Mouse (Mus musculus) limb, embryonic 14.5 days (tissue): ENCODE measurements at regions not wholly inside any gene's neighbourhood (a gene's known extent, or its start where the extent isn't known, plus 50 kb on each side); places are given as distances from the start of the nearest gene placed in this dataset.

Source experiments
- ATAC-seq: fragments of 200-750 bp; cut with Nextera tagmentation; 2 replicates; pipeline ENCODE4 v1.8.0; 2017; ENCODE audit warnings: low read depth, moderate number of reproducible peaks, moderate TSS enrichment; ENCODE audit not compliant: low FRiP score
- DNase-seq: peaks from one replicate; pipeline ENCODE4 v3.0.0-alpha.2; 2015; ENCODE audit warnings: low spot score
- H3K27ac ChIP-seq: fragments of 300-500 bp; sonication (generic); replicated peaks from 2 replicates; pipeline ENCODE4 v1.5.1; 2014; ENCODE audit warnings: low read depth, mild to moderate bottlenecking, low read length, moderate library complexity, mixed read lengths
- H3K27me3 ChIP-seq: fragments of 300-500 bp; sonication (generic); 2 replicates; pipeline ENCODE4 v1.6.1; 2014; ENCODE audit warnings: low read length, mixed read lengths; ENCODE audit not compliant: control insufficient read depth, insufficient read depth
- H3K36me3 ChIP-seq: fragments of 300-500 bp; sonication (generic); 2 replicates; pipeline ENCODE4 v1.6.1; 2014; ENCODE audit warnings: mild to moderate bottlenecking, low read length, moderate library complexity, mixed read lengths; ENCODE audit not compliant: control insufficient read depth, insufficient read depth
- H3K4me1 ChIP-seq: fragments of 300-500 bp; sonication (generic); 2 replicates; pipeline ENCODE4 v1.6.1; 2014; ENCODE audit warnings: antibody characterized with exemption, low read length, mixed read lengths; ENCODE audit not compliant: control insufficient read depth, insufficient read depth
- H3K4me2 ChIP-seq: fragments of 300-500 bp; sonication (generic); replicated peaks from 2 replicates; pipeline ENCODE4 v1.6.1; 2014; ENCODE audit warnings: low read depth, mild to moderate bottlenecking, low read length, moderate library complexity; ENCODE audit not compliant: severe bottlenecking
- H3K4me3 ChIP-seq: fragments of 300-500 bp; sonication (generic); replicated peaks from 2 replicates; pipeline ENCODE4 v1.5.1; 2014; ENCODE audit warnings: low read length
- H3K9ac ChIP-seq: fragments of 300-500 bp; sonication (generic); 2 replicates; pipeline ENCODE4 v1.6.1; 2014; ENCODE audit warnings: mild to moderate bottlenecking, low read depth, low read length, moderate library complexity; ENCODE audit not compliant: severe bottlenecking
- H3K9me3 ChIP-seq: fragments of 300-500 bp; sonication (generic); 2 replicates; pipeline ENCODE4 v1.6.1; 2016; ENCODE audit warnings: low read length; ENCODE audit not compliant: control insufficient read depth
- POLR2A ChIP-seq: fragments of 200-500 bp; IDR thresholded peaks from 2 replicates; pipeline ENCODE4 v1.8.0; 2012; ENCODE audit warnings: inconsistent platforms, mild to moderate bottlenecking, moderate library complexity, borderline replicate concordance; ENCODE audit not compliant: insufficient read depth, insufficient read length; ENCODE audit errors: extremely low read depth
- WGBS: fragments of 180-500 bp; shearing (Covaris S2); extraction: QIAGEN DNeasy Blood & Tissue Kit; methylation state at CpG from one replicate; pipeline ENCODE4 v1.1.7; 2014; 5-methylcytosine and 5-hydroxymethylcytosine counted together

- Histone ChIP-seq H3K4me1 (no peaks in the 10 kb centered on the region), H3K27ac (no peak overlapping the region), H3K9me3 (no peaks in the 10 kb centered on the region), H3K9ac (no peak overlapping the region), H3K4me2 (no peak overlapping the region), H3K36me3 (no peaks in the 10 kb centered on the region), H3K4me3 (no peak overlapping the region), H3K27me3 (no peaks in the 10 kb centered on the region)
- DNase-seq (no peak), ATAC-seq (no peak)
- WGBS: 75% methylated on average over 4 of the region's 4 CpGs
- no peak for TF ChIP-seq POLR2A
These were observed 484.2 kb downstream of the Gm21750 start for GRCm38 (mm10) chr14:74145202-74145700.

DNA sequence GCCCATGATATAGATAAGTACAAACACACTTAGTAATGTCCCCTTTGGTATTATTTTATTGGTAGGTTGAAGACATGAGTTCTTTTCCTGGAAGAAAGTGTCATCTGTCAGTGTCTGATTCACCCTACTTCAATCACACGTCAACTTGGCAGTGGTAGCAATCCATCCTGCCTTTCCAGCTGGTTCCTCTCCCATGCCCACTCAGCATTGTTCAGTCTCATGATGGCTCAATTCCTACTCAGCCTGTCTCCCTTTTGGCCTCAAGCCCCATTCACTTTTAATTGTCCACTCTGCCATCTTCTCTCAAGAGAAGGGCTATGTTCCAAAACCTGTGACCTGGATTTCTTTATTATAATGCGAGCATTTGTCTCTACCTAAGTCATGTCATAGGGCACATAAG is 474.4 kb upstream of the Htr2a start:
- TF ChIP-seq POLR2A: no peak
- WGBS: 85% methylated on average over 2 of the region's 2 CpGs
- H3K4me1 ChIP-seq: no peaks in the 10 kb centered on the region

DNA sequence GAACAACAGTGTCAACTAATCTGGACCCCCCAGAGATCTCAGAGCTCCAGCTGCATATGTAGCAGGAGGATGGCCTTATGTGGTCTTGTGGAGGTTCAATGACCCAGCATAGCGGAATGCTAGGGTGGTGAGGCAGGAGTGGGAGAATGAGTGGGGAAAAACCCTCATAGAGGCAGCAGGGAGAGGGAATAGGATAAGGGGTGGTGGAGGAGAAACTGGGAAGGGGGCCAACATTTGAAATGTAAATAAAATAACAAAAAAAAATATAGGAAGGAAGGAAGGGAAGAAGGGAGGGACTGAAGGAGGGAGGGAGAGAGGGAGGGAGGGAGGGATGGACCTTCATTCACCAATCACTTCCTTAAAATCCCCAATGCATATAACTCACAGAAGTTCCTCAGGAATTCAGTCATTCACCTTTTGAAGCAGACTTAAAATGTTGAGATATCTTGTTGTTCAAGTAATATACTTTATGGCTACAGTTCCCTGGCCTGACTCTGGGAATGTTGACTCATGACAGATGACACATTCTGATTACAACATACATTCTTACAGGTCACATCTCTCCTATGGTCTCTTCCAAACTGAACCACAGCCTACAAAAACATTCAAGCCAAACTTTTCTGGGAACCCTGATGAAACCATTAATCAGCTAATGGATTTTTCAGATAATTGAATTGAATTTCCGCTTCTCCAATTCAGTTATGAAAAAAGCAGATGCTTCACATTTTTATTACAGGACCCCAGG is 471.3 kb upstream of the Htr2a start:
- Histone ChIP-seq H3K27ac (no peak overlapping the region), H3K9me3 (no peaks in the 10 kb centered on the region), H3K27me3 (no peaks in the 10 kb centered on the region), H3K36me3 (no peaks in the 10 kb centered on the region), H3K4me1 (no peaks in the 10 kb centered on the region), H3K4me3 (no peak overlapping the region), H3K9ac (no peak overlapping the region), H3K4me2 (no peak overlapping the region)
- no peak for ATAC-seq
- TF ChIP-seq POLR2A: no peak
- DNase-seq: no peak
- 82% methylated on average over 2 of the region's 2 CpGs for WGBS

More for the DNA sequence above, 474.4 kb upstream of the Htr2a start:
- H3K27ac ChIP-seq: no peak overlapping the region
- no peaks in the 10 kb centered on the region for H3K36me3 ChIP-seq
- H3K4me2 ChIP-seq: no peak overlapping the region
- DNase-seq (no peak), ATAC-seq (no peak)
- H3K9ac ChIP-seq: no peak overlapping the region
- H3K4me3 ChIP-seq: no peak overlapping the region
- no peaks in the 10 kb centered on the region for H3K27me3 ChIP-seq
- H3K9me3 ChIP-seq: no peaks in the 10 kb centered on the region

GRCm38 (mm10) chr14:74180066-74180465 is 460.6 kb upstream of the Htr2a start:
- 78% methylated on average over 2 of the region's 2 CpGs for WGBS
- ATAC-seq: no peak
- no peak overlapping the region for H3K4me3 ChIP-seq
- no peaks in the 10 kb centered on the region for H3K36me3 ChIP-seq
- no peaks in the 10 kb centered on the region for H3K4me1 ChIP-seq
- H3K27ac ChIP-seq: no peak overlapping the region
- H3K27me3 ChIP-seq: no peaks in the 10 kb centered on the region
- H3K4me2 ChIP-seq: no peak overlapping the region
- DNase-seq: no peak
- no peaks in the 10 kb centered on the region for H3K9me3 ChIP-seq
- H3K9ac ChIP-seq: no peak overlapping the region
- no peak for TF ChIP-seq POLR2A

GRCm38 (mm10) chr14:74182996-74183395 is 457.6 kb upstream of the Htr2a start:
- WGBS: 88% methylated on average over 4 of the region's 4 CpGs
- Histone ChIP-seq H3K36me3 (no peaks in the 10 kb centered on the region), H3K9me3 (no peaks in the 10 kb centered on the region), H3K4me3 (no peak overlapping the region), H3K4me1 (no peaks in the 10 kb centered on the region), H3K4me2 (no peak overlapping the region), H3K27ac (no peak overlapping the region), H3K27me3 (no peaks in the 10 kb centered on the region), H3K9ac (no peak overlapping the region)
- DNase-seq: no peak
- no peak for TF ChIP-seq POLR2A
- ATAC-seq: no peak

DNA sequence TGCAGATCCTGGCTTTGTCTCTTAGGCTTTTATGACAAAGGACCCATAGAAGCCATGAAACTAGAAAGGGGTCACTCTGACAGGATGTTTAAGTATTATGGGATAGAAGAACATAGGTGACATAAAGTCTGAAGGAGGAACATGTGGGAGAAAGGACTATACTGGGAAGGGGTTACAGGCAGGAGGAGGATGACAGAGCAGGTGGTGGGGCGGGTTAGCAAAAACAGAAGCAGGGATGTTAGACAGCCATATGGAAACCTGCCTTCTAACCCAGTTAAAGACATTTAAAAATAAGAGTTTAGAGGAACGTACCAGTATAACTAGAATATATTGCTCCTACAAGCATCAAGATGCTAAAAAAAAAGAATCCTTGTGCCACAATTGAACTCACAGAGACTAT is 438.9 kb upstream of the Htr2a start:
- ATAC-seq: no peak
- WGBS: 88% methylated on average over 2 of the region's 2 CpGs
- DNase-seq: no peak

More for the DNA sequence above, 438.9 kb upstream of the Htr2a start:
- TF ChIP-seq POLR2A: no peak
- Histone ChIP-seq H3K36me3 (no peaks in the 10 kb centered on the region), H3K9ac (no peak overlapping the region), H3K27me3 (no peaks in the 10 kb centered on the region), H3K27ac (no peak overlapping the region), H3K4me3 (no peak overlapping the region), H3K4me2 (no peak overlapping the region), H3K9me3 (no peaks in the 10 kb centered on the region), H3K4me1 (no peaks in the 10 kb centered on the region)
